Mouse (Mus musculus): ENCODE measurements at regions not wholly inside any gene's neighbourhood (a gene's known extent, or its start where the extent isn't known, plus 50 kb on each side); places are given as distances from the start of the nearest gene placed in this dataset.
A peak's percentile ranks its signal among the peaks of the same experiment; 100 is the strongest.

- no peak for DNase-seq (ENCODE audit: extremely low spot score, low read depth, low spot score)
Measured at GRCm38 (mm10) chr16:77328628-77329159, 273.2 kb downstream of the Gm11146 start.

GRCm38 (mm10) chr16:77328049-77328448 lies 273.8 kb downstream of the Gm11146 start:
- no peak for DNase-seq (ENCODE audit: extremely low spot score, low read depth, low spot score)

GRCm38 (mm10) chr16:77322338-77322737 lies 279.6 kb downstream of the Gm11146 start:
- no peak for DNase-seq (ENCODE audit: extremely low spot score, low read depth, low spot score)

GRCm38 (mm10) chr16:77318150-77318549 lies 283.7 kb downstream of the Gm11146 start:
- DNase-seq (ENCODE audit: extremely low spot score, low read depth, low spot score): no peak

- no peak for DNase-seq (ENCODE audit: extremely low spot score, low read depth, low spot score)
Measured at GRCm38 (mm10) chr16:77315354-77315753, 286.5 kb downstream of the Gm11146 start.

GRCm38 (mm10) chr16:77313195-77313594 lies 288.7 kb downstream of the Gm11146 start:
- no peak for DNase-seq (ENCODE audit: extremely low spot score, low read depth, low spot score)

GRCm38 (mm10) chr16:77301270-77302171 lies 288.0 kb downstream of the Usp25 start:
- no peak for DNase-seq (ENCODE audit: extremely low spot score, low read depth, low spot score)

- no peak for DNase-seq (ENCODE audit: extremely low spot score, low read depth, low spot score)
Measured at GRCm38 (mm10) chr16:77300572-77301213, 287.2 kb downstream of the Usp25 start.

GRCm38 (mm10) chr16:77295574-77296355 lies 282.3 kb downstream of the Usp25 start:
- no peak for DNase-seq (ENCODE audit: extremely low spot score, low read depth, low spot score)

- no peak for DNase-seq (ENCODE audit: extremely low spot score, low read depth, low spot score)
Measured at GRCm38 (mm10) chr16:77292317-77292771, 278.8 kb downstream of the Usp25 start.

- no peak for DNase-seq (ENCODE audit: extremely low spot score, low read depth, low spot score)
Measured at GRCm38 (mm10) chr16:77291723-77292316, 278.3 kb downstream of the Usp25 start.

- no peak for DNase-seq (ENCODE audit: extremely low spot score, low read depth, low spot score)
Measured at GRCm38 (mm10) chr16:77284205-77284604, 270.7 kb downstream of the Usp25 start.

- peak; percentile 33 for DNase-seq (ENCODE audit: extremely low spot score, low read depth, low spot score)
Measured at GRCm38 (mm10) chr16:77279916-77280315, 266.4 kb downstream of the Usp25 start.

- DNase-seq (ENCODE audit: extremely low spot score, low read depth, low spot score): no peak
Measured at GRCm38 (mm10) chr16:77279495-77279894, 266.0 kb downstream of the Usp25 start.

GRCm38 (mm10) chr16:77273306-77273705 lies 259.8 kb downstream of the Usp25 start:
- no peak for DNase-seq (ENCODE audit: extremely low spot score, low read depth, low spot score)

- DNase-seq (ENCODE audit: extremely low spot score, low read depth, low spot score): no peak
Measured at GRCm38 (mm10) chr16:77268926-77269325, 255.4 kb downstream of the Usp25 start.

- no peak for DNase-seq (ENCODE audit: extremely low spot score, low read depth, low spot score)
Measured at GRCm38 (mm10) chr16:77267679-77268078, 254.2 kb downstream of the Usp25 start.

GRCm38 (mm10) chr16:77252349-77252748 lies 238.8 kb downstream of the Usp25 start:
- DNase-seq (ENCODE audit: extremely low spot score, low read depth, low spot score): no peak

- DNase-seq (ENCODE audit: extremely low spot score, low read depth, low spot score): no peak
Measured at GRCm38 (mm10) chr16:77251422-77251821, 237.9 kb downstream of the Usp25 start.

GRCm38 (mm10) chr16:77240876-77241275 lies 227.4 kb downstream of the Usp25 start:
- no peak for DNase-seq (ENCODE audit: extremely low spot score, low read depth, low spot score)

All from hindlimb bud, embryonic 11.5 days (tissue).